Mouse (Mus musculus): ENCODE measurements around the gene Mindy4. TPM values are rescaled to one million over a fixed set of nuclear protein-coding genes. Genes with fewer than 3 reads are reported as not detected.
"Not testable (repeated sequence)": the region's sequence is repeated elsewhere in the genome, so short reads cannot be mapped to it uniquely, and the experiment has no call there.

Mindy4 gene
- total RNA-seq (2015) (0.27 and 0.54 TPM in 2 replicates), total RNA-seq (2017) (0.26 and 1.1 TPM in 2 replicates)

DNA sequence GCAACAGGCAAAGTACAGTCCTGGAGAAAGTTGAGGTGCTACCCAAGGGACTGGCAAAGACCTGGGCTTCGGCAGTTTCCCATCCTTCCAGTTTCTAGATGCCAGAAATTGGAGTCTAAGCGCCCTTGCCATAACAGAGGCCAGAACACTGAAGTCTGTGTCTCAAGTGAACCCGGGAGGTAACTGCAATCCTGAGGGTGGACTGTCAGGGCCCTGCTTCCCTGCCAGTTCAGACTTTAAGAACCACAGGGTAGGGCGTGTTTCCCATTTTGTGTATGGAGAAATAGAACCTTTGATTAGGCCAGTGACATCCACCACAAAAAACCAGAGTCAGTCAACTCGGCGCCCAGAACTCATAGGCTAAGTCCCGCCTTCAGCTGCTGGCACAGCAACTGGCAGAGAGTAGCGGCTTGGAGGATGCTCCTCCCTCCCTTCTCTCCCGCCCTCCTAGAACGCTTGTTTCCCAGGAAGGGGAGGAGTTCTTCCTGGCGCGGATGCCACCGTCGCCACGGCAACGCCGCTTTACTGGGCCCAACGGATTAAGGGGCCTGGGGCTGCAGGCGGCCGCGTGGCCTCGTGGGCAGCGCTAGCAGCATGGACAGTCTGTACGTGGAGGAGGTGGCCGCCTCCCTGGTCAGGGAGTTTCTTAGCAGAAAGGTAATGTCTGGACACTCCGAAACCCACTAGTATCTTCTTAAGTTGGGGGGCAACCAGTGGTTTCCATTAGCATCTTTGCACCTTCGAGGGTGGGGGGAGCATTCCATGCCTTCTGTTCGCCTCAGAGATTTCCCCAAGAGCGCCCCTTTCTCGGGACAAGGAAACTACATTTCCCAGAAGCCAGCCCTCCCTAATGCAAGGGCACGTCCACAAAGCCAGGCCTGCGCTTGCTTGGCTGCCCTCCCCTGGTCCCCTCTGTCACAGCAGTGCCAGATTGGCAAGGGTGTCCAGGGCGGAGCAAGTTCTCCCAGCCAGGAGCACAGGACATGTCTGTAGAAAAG is at the start of gene Mindy4:
Gene Mindy4 (plus strand): TSS at position 471 of the 998 bp plus-strand sequence.
- ATAC-seq (ENCODE audit: poor library complexity, severe bottlenecking) = peak; percentile 89

GRCm38 (mm10) chr6:55159256-55159655 is 43.9 kb upstream of the Mindy4 start:
- no peak for ATAC-seq (ENCODE audit: poor library complexity, severe bottlenecking)

GRCm38 (mm10) chr6:55161311-55161761 is 41.8 kb upstream of the Mindy4 start:
- ATAC-seq (ENCODE audit: poor library complexity, severe bottlenecking) = no peak

DNA sequence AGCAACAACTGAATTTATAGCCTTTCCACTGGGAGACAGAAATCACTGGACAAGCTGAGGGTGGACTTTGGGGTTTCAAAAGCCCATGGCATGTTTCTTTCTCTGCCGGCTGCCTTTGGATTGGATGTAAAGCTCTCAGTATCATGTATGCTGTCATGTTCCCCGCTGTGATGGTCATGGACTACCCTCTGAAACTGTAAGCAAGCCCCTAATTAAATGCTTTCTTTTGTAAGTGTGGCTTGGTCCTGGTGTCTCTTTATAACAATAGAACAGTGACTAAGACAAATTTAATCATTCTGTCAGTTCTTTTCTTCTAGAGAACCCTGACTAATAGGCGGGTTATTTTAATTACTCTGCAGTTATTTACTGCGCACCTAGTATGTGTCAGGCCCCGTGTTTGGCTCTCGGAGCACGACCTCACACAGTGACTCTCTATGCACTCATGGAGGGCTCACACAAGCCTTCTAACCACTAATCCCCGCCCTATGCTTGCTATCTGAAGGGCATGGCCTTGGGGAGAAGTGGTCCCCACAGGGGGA is 40.1 kb upstream of the Mindy4 start:
- ATAC-seq (ENCODE audit: poor library complexity, severe bottlenecking) = no peak

DNA sequence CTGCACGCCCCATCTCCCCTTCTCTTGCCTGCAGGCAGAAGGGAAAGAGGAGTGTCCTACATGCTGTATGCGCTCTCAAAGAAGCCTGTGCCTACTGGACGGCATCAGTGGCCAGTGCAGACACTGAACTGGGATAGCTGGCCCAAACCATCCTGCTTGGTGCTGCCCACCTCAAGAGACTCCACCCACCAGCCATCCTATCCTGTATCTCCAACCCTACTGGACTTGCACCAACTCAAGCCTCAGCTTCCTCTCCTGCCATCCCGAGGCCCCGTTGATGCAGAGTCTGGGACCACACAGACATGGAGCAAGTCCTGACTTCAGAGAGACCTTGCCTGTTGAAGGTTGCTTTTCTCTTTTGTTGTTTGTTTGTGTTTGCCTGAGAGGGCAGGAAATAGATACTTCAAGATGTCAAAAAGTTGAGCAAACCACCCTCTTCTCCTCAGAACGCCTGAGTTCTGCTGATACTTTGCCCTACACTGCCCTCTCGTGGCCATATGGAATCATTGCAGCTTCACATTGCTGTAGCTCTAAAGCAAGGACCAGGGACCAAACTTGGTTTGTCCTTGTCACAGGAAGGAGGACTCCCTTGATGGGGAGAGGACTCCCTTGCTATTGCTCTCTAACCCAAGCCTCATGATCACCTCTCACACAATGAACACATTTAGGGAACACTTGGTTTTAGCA is 36.3 kb upstream of the Mindy4 start:
- peak; percentile 90 for ATAC-seq (ENCODE audit: poor library complexity, severe bottlenecking)

- ATAC-seq (ENCODE audit: poor library complexity, severe bottlenecking) = no peak
Measured at GRCm38 (mm10) chr6:55169818-55170217, 33.4 kb upstream of the Mindy4 start.

- no peak for ATAC-seq (ENCODE audit: poor library complexity, severe bottlenecking)
Measured at GRCm38 (mm10) chr6:55171638-55172037, 31.5 kb upstream of the Mindy4 start.

DNA sequence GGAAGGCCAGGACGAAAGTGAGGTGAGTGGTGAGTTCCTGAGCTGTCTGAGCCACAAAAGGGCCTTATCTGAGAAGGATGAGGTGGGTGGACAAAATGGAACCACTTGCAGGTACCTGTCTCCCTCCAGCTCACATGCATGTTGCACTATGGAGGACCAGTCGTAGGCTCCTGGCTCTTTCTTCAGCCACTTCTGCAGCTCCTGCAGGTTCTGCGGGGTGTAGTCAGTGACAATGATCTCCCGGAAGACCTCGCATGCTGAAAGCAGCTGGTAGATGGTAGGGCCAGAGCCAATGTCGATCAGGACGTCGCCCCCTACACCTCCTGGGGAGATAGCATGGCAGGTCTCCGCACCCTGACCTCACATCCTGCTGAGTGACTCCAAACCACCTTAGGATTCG is 30.0 kb upstream of the Mindy4 start:
- ATAC-seq (ENCODE audit: poor library complexity, severe bottlenecking) = no peak

DNA sequence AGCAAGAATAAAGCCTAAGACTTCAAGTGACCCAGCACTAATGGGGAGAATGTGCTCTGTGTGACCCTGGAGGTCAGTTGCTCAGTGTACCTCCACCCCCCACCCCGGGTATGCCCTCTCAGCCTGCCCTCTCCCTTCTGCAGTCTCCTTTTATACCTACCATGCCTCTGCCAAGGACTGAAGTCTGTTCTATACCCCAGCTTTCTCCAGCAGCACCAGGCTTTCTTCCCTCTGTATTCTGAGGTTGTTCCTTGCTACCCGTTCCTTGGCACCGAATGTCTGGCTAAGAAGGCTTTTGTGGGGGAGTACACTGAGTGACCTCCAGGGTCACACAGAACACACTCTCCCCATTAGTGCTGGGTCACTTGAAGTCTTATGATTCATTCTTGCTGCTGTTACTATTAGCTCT is 29.2 kb upstream of the Mindy4 start:
- ATAC-seq (ENCODE audit: poor library complexity, severe bottlenecking) = no peak

DNA sequence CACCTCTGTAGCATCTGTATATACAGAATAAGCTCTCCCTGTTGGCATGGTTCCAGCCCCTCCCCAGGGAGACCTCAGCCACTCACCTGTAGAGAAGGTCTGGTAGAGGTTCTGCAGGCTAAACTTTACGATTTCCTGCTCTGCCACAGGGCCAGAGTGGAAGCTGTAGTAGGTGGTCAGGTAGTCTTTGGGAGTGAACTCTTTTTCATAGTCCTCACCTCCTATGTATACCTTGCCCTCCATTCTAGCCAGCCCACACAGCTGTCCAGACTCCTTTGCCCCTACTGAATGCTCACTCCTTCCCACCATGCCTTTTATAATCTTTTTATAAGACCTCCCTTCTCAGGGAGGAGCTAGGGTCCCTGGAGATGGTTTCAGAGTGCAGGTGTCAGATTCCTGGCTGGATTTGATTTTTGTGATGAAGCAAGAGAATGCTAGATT is 28.4 kb upstream of the Mindy4 start, which contains the start of gene Inmt:
Gene Inmt (minus strand): TSS at position 303 of the 441 bp plus-strand sequence.
- no peak for ATAC-seq (ENCODE audit: poor library complexity, severe bottlenecking)

DNA sequence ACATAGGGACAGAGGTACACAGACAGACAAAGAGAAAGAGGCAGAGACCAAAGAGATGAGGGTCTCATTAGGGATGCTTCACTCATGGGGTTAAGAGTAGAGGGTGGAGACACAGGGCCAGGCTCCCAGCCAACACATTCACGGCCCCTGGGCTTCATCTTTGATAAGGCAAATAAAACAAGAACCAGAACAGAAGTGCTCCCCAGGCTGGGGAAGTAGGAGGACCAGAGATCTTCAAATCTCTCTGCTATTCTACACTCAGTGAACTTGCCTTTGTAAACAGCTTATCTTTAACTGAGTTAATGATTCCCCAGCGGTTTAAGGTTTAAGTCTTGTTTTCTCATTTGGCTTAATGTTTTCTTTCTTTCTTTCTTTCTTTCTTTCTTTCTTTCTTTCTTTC is 27.7 kb upstream of the Mindy4 start:
- no peak for ATAC-seq (ENCODE audit: poor library complexity, severe bottlenecking)

DNA sequence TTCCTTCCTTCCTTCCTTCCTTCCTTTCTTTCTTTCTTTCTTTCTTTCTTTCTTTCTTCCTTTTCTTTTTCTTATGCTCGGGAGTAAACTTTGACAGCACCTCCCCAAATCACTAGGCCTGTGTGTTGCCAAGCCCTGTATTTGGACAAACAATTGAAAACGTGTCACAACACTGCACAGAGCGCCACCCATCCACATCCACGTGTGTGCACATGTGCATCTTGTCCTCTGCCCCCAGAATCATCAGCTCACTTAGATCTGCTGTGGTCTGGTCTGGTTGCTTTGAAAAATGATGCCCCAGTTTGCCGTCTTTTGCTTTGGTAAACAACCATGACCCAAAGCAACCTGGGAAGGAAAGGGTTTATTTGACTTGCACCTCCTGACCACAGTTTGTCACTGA is 27.3 kb upstream of the Mindy4 start:
- no peak for ATAC-seq (ENCODE audit: poor library complexity, severe bottlenecking)

DNA sequence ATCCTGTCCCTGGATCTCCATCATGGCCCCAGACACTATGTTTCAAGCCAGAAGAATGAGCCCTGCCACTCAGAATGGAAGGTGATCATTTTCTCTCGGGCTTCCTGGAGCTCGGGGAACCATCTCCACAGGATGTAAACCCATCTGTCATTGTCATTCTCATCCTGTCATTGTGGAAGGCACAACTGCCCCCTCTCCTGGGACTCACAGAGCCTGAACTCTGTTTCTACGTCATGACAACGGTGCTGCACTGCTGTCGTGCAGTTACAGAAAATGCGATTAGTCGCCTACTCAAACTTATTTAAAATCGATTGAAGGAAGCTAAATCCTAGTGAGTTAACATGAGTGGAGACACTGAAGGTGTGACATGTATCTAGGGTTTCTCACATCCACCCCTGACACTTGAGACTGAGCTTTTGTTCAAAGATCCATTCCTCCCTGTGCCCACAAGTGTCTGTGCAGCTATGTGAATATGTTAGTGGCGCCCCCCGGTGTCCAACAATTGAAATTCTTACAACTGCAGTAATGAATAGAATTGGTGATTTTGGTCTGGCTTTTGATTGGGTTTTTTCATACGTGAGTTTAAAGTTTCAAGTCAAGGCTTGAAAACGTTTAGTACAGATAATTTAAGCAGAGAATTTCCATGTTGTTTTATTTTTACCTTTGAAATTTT is 26.0 kb upstream of the Mindy4 start:
- no peak for ATAC-seq (ENCODE audit: poor library complexity, severe bottlenecking)

DNA sequence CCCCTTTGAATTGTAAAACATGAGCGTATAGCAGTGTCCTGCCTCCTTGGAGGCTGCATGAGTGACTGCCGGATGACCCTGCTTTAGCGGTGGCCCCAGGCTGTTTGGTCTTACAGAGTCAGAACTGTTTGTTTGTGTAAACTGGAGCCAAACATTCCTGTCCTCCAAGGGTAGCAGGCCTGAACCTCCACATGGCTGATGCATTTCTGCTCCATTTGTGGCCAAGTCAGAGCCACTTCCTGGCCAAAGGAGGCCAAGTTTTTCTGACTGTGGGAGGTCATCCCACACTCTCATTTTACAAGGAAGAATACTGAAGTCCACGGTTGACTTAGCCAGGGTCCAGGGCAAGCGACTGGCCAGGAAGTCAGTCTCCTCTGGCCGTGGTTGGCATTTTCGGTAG is 23.6 kb upstream of the Mindy4 start:
- no peak for ATAC-seq (ENCODE audit: poor library complexity, severe bottlenecking)

DNA sequence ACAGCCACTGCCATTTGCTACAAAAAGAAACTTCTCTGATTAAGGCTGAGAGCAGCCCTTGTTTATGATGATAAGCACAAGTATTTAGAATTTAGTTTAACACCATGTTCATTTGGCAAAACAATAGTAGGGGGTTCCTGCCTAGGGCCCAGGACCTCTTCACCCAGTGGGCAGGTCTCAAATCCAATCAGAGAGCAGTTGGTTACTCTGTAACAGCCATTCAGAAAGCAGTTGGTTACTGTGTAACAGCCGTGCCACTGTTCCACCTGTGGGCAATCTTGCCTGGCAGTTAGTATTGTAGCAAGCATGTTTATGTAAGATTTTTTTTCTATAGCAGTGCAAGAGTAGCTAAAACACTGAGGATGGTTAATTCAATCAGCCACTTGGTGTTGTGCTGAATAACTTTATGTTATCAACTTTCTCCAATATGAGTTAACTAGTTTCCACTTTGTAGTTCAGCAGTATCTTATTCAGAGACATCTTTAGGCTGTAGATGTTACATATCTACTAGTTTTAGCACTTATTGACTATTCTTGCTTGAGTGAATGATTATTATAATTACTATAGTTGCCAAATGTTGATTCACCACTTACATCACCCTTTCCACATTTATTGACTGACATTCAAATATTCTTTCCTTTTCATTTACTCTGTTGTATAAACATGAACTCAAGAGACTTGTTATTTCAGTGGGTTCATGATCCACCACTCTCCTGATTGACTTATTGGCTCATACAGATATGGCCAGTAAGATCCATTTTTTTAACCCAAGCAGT is 20.3 kb upstream of the Mindy4 start:
- ATAC-seq (ENCODE audit: poor library complexity, severe bottlenecking) = no peak

DNA sequence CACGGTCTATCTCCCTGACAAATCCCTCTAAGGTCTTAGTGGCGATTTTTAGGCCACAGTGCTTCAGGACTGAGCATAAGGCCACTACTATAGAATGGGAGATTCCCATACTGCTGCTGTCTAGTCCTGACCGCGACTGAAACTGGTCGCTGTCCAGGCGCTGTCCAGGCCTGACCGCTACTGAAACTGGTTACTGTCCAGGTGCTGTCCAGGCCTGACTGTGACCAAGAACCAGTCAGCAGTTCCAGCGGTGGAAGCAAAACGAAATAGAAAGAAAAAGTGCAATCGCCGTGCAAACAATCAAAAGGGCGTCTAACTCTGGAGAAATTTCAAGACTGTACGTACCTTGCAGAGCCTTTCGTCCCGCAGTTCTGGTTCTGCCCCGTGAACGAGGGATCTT is 15.4 kb upstream of the Mindy4 start:
- ATAC-seq (ENCODE audit: poor library complexity, severe bottlenecking) = not testable (repeated sequence)

- ATAC-seq (ENCODE audit: poor library complexity, severe bottlenecking) = no peak
Measured at GRCm38 (mm10) chr6:55189406-55189805, 13.8 kb upstream of the Mindy4 start.

DNA sequence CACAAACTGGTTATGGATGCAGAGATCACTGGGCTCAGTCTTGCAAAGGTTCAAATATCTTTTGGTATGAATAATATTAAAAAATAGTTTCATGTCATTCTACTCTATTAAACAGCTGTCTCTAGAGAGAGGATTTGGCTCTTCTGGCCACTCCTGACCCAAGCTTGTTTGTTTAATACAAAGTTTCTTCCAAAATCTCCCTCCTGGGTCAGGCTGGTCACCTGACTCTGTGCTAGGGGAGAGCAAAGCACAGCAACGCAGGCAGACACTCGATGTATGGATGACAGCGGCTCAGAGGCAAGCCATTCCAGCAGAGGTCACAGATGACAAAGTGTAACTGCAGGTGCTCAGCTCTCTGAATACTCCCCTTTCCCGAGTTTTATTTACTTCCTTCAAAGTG is 11.6 kb upstream of the Mindy4 start:
- no peak for ATAC-seq (ENCODE audit: poor library complexity, severe bottlenecking)

GRCm38 (mm10) chr6:55193171-55193570 is 10.0 kb upstream of the Mindy4 start:
- no peak for ATAC-seq (ENCODE audit: poor library complexity, severe bottlenecking)

DNA sequence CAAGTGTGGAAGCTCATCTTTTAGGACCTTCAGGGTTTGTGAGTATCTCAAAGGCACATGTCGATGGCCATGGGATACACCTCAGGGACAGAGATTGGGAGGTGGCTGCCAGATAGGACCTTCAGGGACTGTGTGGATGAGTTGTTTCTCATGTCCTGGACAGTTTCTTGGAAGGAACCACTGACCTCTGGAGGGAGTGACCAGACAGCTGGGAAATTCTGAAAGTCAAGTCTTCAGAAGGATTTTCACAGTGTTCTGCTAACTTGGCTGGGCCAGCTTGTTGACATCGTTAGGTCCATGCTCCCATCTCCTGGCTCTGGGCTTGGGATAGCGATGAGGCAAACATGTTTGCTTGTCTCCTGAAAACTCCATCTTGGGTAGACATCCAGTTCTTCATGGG is 4.1 kb upstream of the Mindy4 start:
- no peak for ATAC-seq (ENCODE audit: poor library complexity, severe bottlenecking)
